Mouse (Mus musculus) megakaryocyte, embryonic 14.5 days (primary cell): ENCODE measurements around the gene Dbnl. TPM values are rescaled to one million over a fixed set of nuclear protein-coding genes. Genes with fewer than 3 reads are reported as not detected.

Source experiments
- H3K27me3 ChIP-seq: replicated peaks from 2 replicates; pipeline ENCODE3; 2012; ENCODE audit warnings: inconsistent platforms
- H3K36me3 ChIP-seq: replicated peaks from 2 replicates; pipeline ENCODE3; 2012; ENCODE audit warnings: low read length, inconsistent platforms, mixed read lengths
- H3K4me1 ChIP-seq: 2 replicates; pipeline ENCODE4 v1.6.1; 2012; ENCODE audit warnings: inconsistent platforms
- H3K4me3 ChIP-seq: replicated peaks from 2 replicates; pipeline ENCODE3; 2012; ENCODE audit warnings: moderate library complexity, mild to moderate bottlenecking, inconsistent platforms
- H3K9me3 ChIP-seq: 2 replicates; pipeline ENCODE4 v1.6.1; 2012; ENCODE audit warnings: inconsistent platforms
- FLI1 ChIP-seq: IDR thresholded peaks from 2 replicates; pipeline ENCODE4 v1.6.1; 2012; ENCODE audit warnings: low read length, inconsistent platforms, mixed read lengths
- GATA1 ChIP-seq: IDR thresholded peaks from 3 replicates; pipeline ENCODE4 v1.6.1; 2012; ENCODE audit warnings: mixed read lengths, low read length, inconsistent platforms, borderline replicate concordance
- polyA plus RNA-seq: library from polyadenylated mRNA; stranded (reverse); fragments of >175 nt; gene quantifications from 2 replicates; pipeline ENCODE4 v1.2.3, GENCODE M21; 2012; ENCODE audit warnings: low replicate concordance; ENCODE audit not compliant: insufficient read depth

Dbnl gene
- polyA plus RNA-seq, 1 experiment = 117 TPM

DNA sequence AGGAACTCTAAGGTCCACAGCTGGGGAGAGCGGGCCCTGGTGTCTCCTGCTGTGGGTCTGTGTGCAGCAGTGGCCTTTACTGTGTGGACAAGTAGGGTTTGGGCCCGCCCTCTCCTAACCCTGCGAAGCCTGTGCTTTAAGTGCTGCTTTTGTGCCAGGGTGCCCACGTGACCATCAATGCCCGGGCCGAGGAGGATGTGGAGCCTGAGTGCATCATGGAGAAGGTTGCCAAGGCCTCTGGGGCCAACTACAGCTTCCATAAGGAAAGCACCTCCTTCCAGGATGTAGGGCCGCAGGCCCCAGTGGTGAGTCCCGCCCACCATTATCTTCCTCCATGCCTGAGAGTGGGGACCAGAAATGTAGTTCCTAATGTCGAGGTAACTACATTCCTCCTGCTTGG lies 7.0 kb downstream of the Dbnl start:
- H3K27me3 ChIP-seq = no peaks in the 10 kb centered on the region
- TF ChIP-seq FLI1 (no peak), GATA1 (no peak)
- peaks cover 76% of the 10 kb centered on the region for H3K4me1 ChIP-seq
- no peaks in the 10 kb centered on the region for H3K9me3 ChIP-seq
- peaks cover 98% of the 10 kb centered on the region for H3K36me3 ChIP-seq
- H3K4me3 ChIP-seq = no peak overlapping the region

DNA sequence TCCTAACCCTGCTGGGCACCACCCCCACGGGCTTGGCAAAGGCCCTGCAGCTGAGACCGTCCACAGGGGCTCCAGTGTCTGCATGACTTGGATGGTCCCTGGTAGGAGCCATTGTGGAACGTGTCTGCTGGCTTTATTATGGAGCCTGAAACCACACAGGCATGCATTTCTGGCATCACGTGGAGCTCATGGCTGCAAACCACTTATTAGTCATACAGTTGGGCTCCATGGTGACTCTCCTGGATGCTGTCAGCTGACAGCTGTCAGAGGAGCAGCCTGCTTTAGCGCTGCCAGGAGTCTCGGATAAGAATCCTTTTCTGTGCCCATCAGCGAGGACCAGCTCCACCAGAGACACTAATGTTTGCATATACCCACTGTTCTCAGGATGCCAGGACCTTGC lies 7.4 kb downstream of the Dbnl start:
- no peaks in the 10 kb centered on the region for H3K9me3 ChIP-seq

DNA sequence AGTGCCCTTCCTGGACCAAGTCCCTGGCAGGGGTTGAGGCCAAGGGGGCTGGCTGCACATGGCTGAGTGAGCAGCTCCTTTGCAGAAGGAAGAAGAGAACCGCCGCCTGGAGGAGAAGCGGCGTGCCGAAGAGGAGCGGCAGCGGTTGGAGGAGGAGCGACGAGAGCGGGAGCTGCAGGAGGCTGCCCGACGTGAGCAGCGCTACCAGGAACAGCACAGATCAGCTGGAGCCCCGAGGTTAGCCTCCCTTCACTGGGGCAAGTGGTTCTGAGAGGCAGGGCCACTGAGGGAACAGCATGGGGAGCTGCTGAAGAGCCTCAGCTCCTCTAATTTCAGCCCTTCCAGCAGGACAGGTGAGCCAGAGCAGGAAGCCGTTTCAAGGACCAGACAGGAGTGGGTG lies 8.7 kb downstream of the Dbnl start:
- Histone ChIP-seq H3K27me3 (no peaks in the 10 kb centered on the region), H3K4me3 (no peak overlapping the region), H3K36me3 (peaks cover 100% of the 10 kb centered on the region), H3K4me1 (peaks cover 77% of the 10 kb centered on the region), H3K9me3 (no peaks in the 10 kb centered on the region)
- TF ChIP-seq FLI1 (no peak), GATA1 (no peak)

More for the DNA sequence above, 7.4 kb downstream of the Dbnl start:
- no peak overlapping the region for H3K4me3 ChIP-seq
- TF ChIP-seq GATA1 (no peak), FLI1 (no peak)
- peaks cover 76% of the 10 kb centered on the region for H3K4me1 ChIP-seq
- peaks cover 98% of the 10 kb centered on the region for H3K36me3 ChIP-seq
- H3K27me3 ChIP-seq = no peaks in the 10 kb centered on the region

DNA sequence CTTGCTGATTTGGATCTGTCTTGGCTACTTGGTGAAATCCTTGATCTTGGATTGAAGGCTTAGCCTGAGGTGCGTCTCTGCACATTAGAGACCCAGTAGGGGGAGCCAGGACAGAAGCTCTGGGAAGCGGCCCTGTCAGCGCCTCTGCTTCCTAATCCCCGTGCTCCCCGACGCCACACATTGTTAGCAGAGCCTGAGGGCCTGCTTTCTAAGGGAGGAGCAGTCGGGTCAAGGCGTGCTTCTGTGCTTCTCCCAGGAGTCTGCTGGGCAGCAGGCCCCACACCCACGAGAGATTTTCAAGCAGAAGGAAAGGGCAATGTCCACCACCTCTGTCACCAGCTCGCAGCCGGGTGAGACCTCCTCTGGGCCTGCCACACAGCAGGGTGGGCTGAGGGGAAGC lies 9.1 kb downstream of the Dbnl start:
- Histone ChIP-seq H3K4me1 (peaks cover 77% of the 10 kb centered on the region), H3K9me3 (no peaks in the 10 kb centered on the region), H3K4me3 (no peak overlapping the region), H3K36me3 (peaks cover 99% of the 10 kb centered on the region), H3K27me3 (no peaks in the 10 kb centered on the region)
- TF ChIP-seq GATA1 (no peak), FLI1 (no peak)

DNA sequence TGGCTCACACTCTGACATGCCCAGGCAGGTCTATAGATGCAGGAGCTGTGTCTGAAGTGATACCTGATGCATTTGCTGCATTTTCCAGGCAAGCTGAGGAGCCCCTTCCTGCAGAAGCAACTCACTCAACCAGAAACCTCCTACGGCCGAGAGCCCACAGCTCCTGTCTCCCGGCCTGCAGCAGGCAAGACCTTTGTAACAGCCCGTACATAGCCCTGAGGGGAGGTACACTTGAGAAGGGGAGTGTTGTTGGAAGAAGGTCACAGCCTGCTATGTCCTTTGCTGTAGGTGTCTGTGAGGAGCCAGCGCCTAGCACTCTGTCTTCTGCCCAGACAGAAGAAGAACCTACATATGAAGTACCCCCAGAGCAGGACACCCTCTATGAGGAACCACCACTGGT lies 9.6 kb downstream of the Dbnl start:
- Histone ChIP-seq H3K27me3 (no peaks in the 10 kb centered on the region), H3K4me3 (no peak overlapping the region), H3K36me3 (peaks cover 93% of the 10 kb centered on the region), H3K4me1 (peaks cover 77% of the 10 kb centered on the region), H3K9me3 (no peaks in the 10 kb centered on the region)
- no peak for TF ChIP-seq FLI1
- no peak for TF ChIP-seq GATA1

DNA sequence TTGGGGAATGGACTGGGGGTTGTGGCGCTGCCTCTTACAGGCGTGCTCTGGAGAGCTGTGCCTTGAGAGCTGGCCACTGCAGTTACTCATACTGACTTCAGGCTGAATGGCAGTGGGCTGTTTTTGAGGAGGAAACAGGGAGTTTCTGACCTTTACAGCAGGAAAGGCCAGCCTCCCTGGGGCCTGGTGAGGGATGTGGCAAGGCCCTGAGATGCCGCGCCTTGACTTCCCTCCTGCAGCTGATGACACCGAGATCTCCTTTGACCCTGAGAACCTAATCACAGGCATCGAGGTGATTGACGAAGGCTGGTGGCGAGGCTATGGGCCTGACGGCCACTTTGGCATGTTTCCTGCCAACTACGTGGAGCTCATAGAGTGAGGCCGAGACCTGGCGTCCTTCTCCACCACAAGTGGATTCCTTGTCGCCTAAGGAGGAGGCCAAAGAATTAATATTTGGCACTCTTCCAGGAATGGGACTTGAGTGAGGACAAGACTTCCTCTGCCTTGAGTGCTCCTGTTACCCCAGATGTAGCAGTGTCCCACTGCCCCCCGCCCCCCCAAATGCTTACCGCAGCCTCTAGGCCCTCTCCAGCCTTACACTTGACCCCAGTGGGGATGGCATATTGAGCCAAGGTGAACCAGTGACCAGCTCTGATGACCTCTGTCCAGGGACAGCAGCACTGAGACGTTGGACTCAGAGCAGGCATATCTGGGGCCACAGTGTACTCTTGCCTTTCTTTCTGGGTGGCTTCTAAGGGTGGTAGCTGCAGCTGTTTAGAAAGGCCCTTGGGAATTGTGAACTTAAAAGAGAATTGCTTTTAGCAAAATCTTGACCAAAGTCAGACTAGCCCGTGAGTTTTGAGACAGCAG lies 11.6 kb downstream of the Dbnl start:
- Histone ChIP-seq H3K4me1 (peaks cover 79% of the 10 kb centered on the region), H3K36me3 (peaks cover 74% of the 10 kb centered on the region), H3K27me3 (no peaks in the 10 kb centered on the region), H3K4me3 (no peak overlapping the region), H3K9me3 (no peaks in the 10 kb centered on the region)
- TF ChIP-seq GATA1 (no peak), FLI1 (no peak)

DNA sequence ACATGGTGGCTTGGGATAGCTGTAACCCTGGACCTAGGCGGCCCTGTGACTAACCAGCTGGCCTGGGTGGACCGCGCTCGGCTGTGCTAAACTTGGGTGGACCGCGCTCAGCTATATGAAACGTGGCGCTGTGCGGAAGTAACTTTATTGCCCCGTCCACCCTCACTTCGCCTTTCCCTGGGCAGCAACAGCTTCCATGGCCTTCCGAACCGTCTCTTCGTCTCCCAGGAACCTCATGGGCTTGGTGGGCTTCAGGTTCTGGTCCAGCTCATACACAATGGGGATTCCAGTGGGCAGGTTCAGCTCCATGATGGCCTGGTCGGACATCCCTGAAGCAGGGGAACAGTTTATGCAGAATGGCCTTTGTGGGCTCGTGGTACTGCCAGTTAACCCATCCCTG lies 13.2 kb downstream of the Dbnl start:
- Histone ChIP-seq H3K4me1 (peaks cover 80% of the 10 kb centered on the region), H3K27me3 (no peaks in the 10 kb centered on the region), H3K4me3 (no peak overlapping the region), H3K9me3 (peaks cover 2% of the 10 kb centered on the region; the same call in 1 of the 2 replicates), H3K36me3 (peaks cover 58% of the 10 kb centered on the region)
- TF ChIP-seq GATA1 (no peak), FLI1 (no peak)

DNA sequence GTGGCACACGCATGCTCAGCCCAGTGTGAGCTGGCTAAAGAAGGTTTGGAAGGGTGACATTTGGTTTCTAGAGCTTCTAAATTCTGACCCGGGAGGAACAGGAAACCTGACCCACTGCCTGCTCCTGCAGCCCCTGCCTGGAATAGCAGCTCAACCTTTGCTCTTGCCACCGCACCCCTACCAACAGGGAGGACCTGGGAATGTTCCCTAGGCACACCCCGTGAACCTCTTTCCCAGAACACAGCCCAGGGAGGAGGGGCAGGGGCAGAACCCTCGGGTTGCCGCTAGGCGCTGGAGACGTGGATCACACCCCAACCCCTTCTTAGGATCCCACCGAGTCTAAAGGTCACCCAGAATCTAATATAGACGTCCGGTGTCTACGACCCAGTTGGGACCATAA lies 13.7 kb downstream of the Dbnl start:
- no peak overlapping the region for H3K4me3 ChIP-seq
- H3K27me3 ChIP-seq = no peaks in the 10 kb centered on the region
- peaks cover 53% of the 10 kb centered on the region for H3K36me3 ChIP-seq
- peaks cover 7% of the 10 kb centered on the region; the same call in 1 of the 2 replicates for H3K9me3 ChIP-seq
- no peak for TF ChIP-seq FLI1
- no peak for TF ChIP-seq GATA1
- H3K4me1 ChIP-seq = peaks cover 75% of the 10 kb centered on the region

DNA sequence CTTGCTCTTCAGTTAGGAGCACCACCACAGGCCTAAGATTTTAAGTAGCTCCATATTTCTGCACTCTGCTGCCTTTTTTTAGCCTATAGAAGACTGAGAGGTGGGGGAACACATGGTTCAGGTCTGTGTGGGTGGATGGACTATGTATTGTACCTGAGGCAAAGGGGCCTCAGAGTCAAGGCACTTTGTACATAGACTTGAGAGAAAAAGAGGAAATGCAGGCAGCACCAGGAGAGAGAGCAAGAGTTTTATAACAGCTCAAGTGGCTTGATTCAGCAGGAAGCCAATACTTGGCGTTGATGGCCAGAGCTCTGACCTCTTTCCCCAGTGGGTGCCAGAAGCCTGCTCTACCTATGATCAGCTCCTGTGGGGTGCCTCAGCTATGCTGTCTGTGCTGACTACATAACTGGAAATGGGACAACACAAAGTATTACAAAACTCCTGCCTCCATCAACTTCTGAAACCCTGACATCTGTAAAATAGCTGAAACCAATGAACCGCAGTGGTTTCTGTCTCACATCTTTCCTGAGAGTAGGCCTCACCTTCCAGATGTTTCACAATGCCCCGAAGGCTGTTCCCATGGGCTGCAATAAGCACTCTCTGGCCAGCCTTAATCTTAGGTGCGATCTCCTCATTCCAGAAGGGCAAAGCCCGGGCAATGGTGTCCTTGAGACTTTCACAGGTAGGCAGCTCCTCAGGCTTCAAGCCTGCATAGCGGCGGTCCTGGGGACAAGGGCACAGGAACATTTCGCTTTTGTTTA lies 14.3 kb downstream of the Dbnl start:
- Histone ChIP-seq H3K4me3 (no peak overlapping the region), H3K36me3 (peaks cover 46% of the 10 kb centered on the region), H3K27me3 (no peaks in the 10 kb centered on the region), H3K9me3 (peaks cover 10% of the 10 kb centered on the region; the same call in 1 of the 2 replicates), H3K4me1 (peaks cover 70% of the 10 kb centered on the region)
- TF ChIP-seq FLI1 = no peak
- no peak for TF ChIP-seq GATA1

DNA sequence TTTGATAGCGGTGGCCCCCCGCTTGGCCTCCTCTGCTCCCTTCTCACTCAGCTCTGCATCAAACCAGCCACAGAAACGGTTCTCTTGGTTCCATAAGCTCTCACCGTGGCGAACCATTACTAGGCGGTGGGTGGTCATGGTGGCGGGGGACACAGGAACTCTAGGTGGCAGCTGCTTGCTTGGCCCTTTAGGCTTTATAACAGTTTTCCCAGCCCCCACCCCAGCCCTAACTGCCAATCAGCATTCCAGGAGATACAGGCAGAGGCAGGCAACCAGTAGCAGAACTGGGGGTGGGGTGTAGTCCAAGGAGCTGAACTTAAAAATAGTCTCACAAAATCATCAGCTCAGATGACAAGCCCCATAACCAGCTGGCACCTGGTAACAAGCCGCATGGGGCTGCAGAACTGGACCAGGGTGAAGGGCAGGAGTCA lies 15.3 kb downstream of the Dbnl start, which contains the start of gene Pgam2:
Gene Pgam2, minus strand, starts transcription at position 183 of the 431 bp plus-strand sequence.
- TF ChIP-seq GATA1 = no peak
- no peak for TF ChIP-seq FLI1
- Histone ChIP-seq H3K36me3 (peaks cover 37% of the 10 kb centered on the region), H3K27me3 (no peaks in the 10 kb centered on the region), H3K4me1 (peaks cover 70% of the 10 kb centered on the region), H3K4me3 (no peak within 1 kb of the TSS), H3K9me3 (peaks cover 13% of the 10 kb centered on the region; the same call in 1 of the 2 replicates)
